Mouse (Mus musculus) retina, postnatal 7 days (tissue): ENCODE data around the gene Mrpl52.
A peak's percentile ranks its signal among the peaks of the same experiment; 100 is the strongest.

Experiments
- DNase-seq: peaks from one replicate; pipeline ENCODE4 v3.0.0-alpha.2; 2012; ENCODE audit warnings: low read depth, low spot score

The Mrpl52 gene

GRCm38 (mm10) chr14:54412000-54412576, 14.6 kb upstream of the Mrpl52 start:
- no peak for DNase-seq

DNA sequence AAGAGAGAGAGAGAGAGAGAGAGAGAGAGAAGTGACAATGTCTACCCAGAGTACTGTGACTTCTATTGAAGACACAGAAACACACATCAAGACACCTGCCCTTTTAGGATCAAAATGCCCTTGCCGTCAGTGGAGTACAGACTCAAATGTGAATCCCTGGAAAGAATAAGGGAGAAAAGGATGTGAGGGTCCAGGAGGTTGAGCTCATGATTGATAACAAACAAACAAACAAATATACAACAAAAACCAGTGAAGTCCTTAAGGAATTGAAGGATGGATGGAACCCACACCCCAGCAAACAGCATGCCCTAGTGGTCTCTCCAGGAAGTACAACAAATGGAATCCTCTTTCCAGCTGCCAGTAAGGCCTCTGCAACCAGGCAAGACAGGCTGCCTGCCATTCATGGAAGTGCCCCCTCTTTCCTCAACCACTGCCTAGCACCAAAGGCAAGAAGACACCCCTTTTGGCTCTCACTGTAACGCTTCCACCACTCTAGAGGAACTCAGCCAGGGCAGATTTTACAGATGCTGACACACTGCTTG, 14.0 kb upstream of the Mrpl52 start:
- DNase-seq = peak; percentile 50

- no peak for DNase-seq
These were observed 12.6 kb upstream of the Mrpl52 start for GRCm38 (mm10) chr14:54413877-54414700.

DNA sequence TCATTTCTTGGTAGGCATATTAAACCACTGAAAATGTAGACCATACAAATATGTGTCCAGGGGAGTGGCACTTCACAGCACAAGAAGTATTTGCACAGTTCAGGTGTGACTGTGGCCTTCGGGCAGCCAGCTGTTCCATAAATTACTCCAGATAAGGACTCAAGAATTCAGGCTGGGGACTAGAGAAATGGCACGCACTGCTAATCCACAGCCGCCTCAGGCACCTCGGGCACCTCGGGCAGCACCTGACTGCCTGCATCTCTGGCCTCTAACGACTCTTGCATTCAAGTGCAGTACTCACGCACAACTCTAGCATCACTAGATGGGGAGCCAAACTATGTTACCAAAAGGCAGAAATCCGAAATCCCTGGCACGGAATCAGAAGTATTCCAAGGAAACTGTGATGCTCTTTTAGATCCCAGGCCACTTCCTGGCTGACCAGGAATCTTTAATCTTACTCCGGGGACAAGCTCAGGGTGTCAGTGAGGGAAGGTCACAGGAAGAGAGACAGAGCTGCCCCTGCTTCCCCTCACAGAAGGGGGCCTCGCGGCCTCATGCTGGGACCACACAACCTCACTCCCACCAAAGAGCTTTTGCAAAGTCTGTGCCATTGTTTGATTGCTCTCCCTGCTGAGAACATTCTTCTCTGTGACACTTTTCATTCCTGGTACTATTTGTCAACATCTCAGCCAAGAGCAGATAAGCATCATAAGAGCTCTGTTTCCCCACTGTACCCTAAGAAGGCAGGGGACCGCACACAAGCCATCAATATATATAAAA, 11.3 kb upstream of the Mrpl52 start:
- no peak for DNase-seq

GRCm38 (mm10) chr14:54416229-54416775, 10.4 kb upstream of the Mrpl52 start:
- DNase-seq = no peak

GRCm38 (mm10) chr14:54416830-54417229, 9.9 kb upstream of the Mrpl52 start:
- DNase-seq = no peak

- DNase-seq = no peak
These were observed 9.1 kb upstream of the Mrpl52 start, which contains the start of gene Slc7a7 for GRCm38 (mm10) chr14:54417623-54418081. Gene Slc7a7, minus strand, starts transcription at chr14:54417780.

DNA sequence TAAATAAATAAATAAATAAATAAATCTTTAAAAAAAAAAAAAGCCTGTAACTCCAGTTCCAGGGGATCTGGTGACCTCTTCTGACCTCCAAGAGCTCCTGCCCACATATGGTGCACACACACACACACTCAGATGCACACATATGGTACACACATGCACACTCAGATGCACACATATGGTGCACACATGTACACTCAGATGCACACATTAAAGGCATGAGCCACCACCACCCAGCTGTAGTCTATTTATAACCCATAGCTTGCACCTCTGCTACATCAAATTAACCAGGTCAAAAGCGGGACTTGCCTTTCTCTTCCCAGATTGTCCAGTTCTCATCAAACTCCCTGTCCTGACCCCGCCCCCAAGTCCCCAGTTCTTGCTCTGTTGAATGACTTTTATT, 5.7 kb upstream of the Mrpl52 start:
- no peak for DNase-seq

DNA sequence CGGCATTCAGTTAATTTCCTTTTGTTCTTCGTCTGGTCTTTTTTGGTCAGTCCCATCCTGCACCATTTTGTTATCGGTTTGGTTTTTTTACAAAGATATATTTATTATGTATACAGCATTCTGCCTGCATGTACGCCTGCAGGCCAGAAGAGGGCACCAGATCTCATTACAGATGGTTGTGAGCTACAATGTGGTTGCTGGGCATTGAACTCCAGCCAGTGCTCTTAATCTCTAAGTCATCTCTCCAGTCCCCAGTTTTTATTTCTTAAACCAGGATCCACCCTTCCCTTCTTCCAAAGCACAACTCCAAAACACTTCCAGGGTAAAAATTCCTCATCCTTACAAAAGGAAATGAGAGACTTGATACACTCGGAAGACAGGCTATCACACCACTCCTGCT, 3.3 kb upstream of the Mrpl52 start:
- no peak for DNase-seq

DNA sequence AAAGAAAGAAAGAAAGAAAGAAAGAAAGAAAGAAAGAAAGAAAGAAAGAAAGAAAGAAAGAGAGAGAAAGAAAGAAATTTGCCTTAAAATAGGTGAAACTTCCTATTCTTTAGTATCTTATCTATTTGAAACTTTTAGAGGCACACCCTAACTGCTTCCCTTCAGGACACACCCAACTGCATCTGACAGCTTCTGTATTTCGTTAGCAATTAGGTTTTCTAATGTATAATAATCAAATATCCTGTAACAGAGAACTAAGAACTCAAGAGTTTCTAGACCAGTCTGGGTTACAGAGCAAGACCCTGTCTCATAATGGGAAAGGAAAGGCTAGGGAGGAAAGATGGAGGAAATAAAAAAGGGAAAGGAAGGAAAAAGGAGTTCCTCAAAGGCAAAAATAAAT, 2.1 kb upstream of the Mrpl52 start:
- no peak for DNase-seq

DNA sequence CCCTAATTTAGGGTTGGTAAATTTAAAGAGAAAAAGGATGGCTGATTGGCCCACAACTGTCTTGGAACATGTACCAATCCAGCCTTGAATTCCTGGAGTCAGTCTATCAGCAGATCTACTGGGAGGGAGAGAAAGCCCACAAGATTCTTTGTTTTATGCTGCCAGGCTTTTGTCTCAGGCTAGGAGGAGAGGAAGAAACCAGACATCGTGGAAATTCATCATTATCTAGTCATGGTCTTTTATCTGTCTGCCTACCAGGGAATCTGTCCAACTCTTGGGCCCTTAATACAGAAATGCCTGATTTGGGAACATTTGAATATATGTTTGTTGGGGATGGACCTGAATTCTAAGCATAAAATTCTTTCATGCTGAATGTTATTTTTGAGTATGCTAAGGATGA, 1.2 kb upstream of the Mrpl52 start:
- DNase-seq = no peak

DNA sequence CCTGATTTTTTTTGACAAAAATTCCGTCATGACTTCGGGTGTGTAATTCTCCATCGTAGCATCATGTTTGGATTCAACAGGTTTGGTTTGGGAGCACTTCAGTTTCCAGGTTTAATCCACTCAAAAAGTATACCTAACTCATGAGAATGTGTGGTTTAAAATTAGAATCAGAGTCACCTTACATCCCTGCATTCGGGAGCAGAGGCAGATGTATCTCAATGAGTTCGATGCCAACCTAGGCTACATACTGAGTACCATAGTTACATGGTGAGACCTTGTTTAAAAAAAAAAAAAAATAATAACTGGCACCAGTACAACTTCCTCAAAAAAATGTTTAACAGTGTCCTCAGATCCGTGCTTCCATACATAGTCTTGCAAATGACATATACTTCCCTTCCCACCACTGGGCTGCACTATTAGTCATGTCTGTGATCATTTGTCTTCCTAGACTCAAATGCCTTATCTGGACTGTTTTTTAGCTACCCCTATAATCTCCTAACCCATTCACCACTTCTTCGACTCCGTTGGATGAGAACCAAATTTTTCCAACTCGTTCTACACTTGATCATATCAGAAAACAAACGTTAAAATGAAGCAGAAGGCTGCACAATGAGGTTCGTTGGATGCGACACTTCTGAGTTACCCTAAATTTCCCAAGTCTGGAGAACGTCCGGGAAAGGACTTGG, 563 bp upstream of the Mrpl52 start:
- DNase-seq = no peak

- no peak for DNase-seq
These were observed 987 bp downstream of the Mrpl52 start for GRCm38 (mm10) chr14:54427696-54428095.

GRCm38 (mm10) chr14:54428421-54428820, 1.7 kb downstream of the Mrpl52 start:
- DNase-seq = no peak

DNA sequence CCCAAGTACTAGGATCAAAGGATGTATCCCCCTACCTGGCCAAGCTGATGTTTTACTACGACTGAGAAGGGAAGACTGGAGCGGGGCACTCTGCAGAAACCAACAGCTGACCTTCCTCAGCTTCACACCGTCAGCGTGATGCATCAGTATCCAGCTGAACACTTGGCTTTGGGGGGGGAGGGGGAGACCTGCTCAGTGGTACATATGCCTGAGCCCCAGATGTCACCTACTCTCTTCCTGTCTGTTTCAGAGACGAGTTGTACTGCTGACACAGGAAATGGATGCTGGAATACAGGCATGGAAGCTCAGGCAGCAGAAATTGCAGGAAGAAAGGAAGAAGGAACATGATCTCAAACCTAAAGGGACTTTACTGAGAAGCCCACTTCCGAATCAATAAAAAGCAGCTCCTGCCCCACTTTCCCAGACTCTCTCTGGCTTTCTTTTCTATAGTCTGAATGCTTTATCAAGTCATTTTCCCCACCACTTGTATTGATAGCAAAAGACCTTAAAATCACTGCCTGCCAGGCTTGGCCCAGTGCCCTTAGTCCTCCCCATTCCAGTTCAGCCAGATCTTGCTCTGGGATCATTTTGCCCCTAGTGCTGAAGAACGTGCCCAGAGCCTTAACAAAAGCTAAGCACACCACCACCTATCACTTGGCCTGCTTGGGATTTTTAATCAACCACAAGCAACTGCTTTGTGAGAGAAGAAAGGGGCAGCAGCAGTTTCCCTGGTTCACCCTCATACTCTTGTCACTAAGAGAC, 2.8 kb downstream of the Mrpl52 start:
- DNase-seq = no peak

- DNase-seq = no peak
These were observed 3.9 kb downstream of the Mrpl52 start for GRCm38 (mm10) chr14:54430406-54431145.

DNA sequence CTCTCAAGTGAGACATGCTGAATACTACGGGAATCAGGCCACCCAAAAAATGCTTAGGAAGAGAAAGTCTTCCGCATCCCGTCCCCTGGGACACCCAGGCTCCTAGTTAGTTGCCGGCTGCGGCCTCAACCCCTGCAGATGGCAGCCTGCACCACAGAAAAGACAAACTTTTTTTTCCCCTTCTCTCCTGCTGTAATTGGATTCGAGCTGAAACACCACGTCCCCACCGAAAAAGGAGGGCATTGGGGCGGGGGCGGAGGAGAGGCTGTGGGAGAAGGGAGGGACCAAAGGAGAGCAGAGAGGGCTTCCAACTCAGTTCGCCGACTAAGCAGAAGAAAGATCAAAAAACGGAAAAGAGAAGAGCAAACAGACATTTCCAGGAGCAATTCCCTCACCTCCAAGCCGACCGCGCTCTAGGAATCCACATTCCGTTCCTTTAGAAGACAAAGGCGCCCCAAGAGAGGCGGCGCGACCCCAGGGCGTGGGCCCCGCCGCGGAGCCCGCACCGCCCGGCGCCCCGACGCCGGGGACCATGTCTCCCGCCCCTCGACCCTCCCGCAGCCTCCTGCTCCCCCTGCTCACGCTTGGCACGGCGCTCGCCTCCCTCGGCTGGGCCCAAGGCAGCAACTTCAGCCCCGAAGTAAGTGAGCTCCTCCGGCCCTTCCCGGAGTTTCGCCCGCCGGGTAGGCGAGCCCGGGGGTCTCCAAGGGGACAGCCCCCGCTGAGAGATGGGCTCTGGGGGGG, 4.8 kb downstream of the Mrpl52 start, which contains the start of gene Mmp14:
TSS of gene Mmp14 (plus strand) at position 279 of the 744 bp plus-strand sequence.
- DNase-seq = no peak

- no peak for DNase-seq
These were observed 5.5 kb downstream of the Mrpl52 start for GRCm38 (mm10) chr14:54432078-54432836.
